Mouse (Mus musculus): ENCODE data around the gene Fosl2. TPM values are rescaled to one million over a fixed set of nuclear protein-coding genes. Genes with fewer than 3 reads are reported as not detected.

The Fosl2 gene
- 145 TPM for polyA plus RNA-seq (2014; fragmentation: Illumina TruSeq; extraction: RNeasy Lipid Tissue Mini Kit (QIAGEN cat#74804); ENCODE audit: low read depth, low replicate concordance)

GRCm38 (mm10) chr5:32135336-32136206, at the start of gene Fosl2:
Gene Fosl2, plus strand, starts transcription at chr5:32135801.

Other genes starting within 250 kb of the Fosl2 start
- gene Plb1, start 96.9 kb downstream of the Fosl2 start, polyA plus RNA-seq (2014; fragmentation: Illumina TruSeq; extraction: RNeasy Lipid Tissue Mini Kit (QIAGEN cat#74804); ENCODE audit: low read depth, low replicate concordance) = not detected